Mouse (Mus musculus) adrenal gland, adult 10 weeks (tissue): ENCODE results near the gene Macf1. TPM values are rescaled to one million over a fixed set of nuclear protein-coding genes. Genes with fewer than 3 reads are reported as not detected.

Experiments used
- polyA plus RNA-seq: library from polyadenylated mRNA; stranded (reverse); fragments of 350-450 nt; fragmentation: Illumina TruSeq; extraction: RNeasy Lipid Tissue Mini Kit (QIAGEN cat#74804); gene quantifications from one replicate; pipeline ENCODE4 v1.2.3, GENCODE M21; 2014; ENCODE audit warnings: low read depth, low replicate concordance

Gene Macf1
- 216 TPM for polyA plus RNA-seq

GRCm38 (mm10) chr4:123684260-123684659 lies at the start of gene Macf1:
Gene Macf1 (minus strand): TSS chr4:123684360.

GRCm38 (mm10) chr4:123717574-123718433 lies 33.6 kb upstream of the Macf1 start, which contains the start of gene Ndufs5:
Gene Ndufs5 (minus strand): TSS chr4:123718202.

GRCm38 (mm10) chr4:123342642-123343470 lies 341.3 kb downstream of the Macf1 start, which contains the start of gene Bmp8a:
Gene Bmp8a (minus strand): TSS chr4:123343252.

GRCm38 (mm10) chr4:123323534-123323933 lies 360.6 kb downstream of the Macf1 start, which contains the start of gene Oxct2a:
Gene Oxct2a (minus strand): TSS chr4:123323634.

Other genes starting within 250 kb of the Macf1 start
- gene Ndufs5, start 33.8 kb upstream of the Macf1 start, polyA plus RNA-seq: 28.6 TPM
- gene Akirin1, start 66.0 kb upstream of the Macf1 start, polyA plus RNA-seq: 183 TPM
- gene Rhbdl2, start 103.5 kb upstream of the Macf1 start, polyA plus RNA-seq: 1.9 TPM
- not detected for gene 4933427I04Rik, start 175.3 kb upstream of the Macf1 start, polyA plus RNA-seq
- gene Mycbp, start 220.5 kb upstream of the Macf1 start, polyA plus RNA-seq: 159 TPM
- 373 TPM for gene Rragc, start 233.1 kb upstream of the Macf1 start, polyA plus RNA-seq
- not detected for gene 4930535I16Rik, start 233.7 kb upstream of the Macf1 start, polyA plus RNA-seq